Mouse (Mus musculus) cerebellum, adult 2 months (tissue): ENCODE measurements at regions not wholly inside any gene's neighbourhood (a gene's known extent, or its start where the extent isn't known, plus 50 kb on each side); places are given as distances from the start of the nearest gene placed in this dataset.
A peak's percentile ranks its signal among the peaks of the same experiment; 100 is the strongest.

Source experiments
- DNase-seq, 2 experiments: peaks; one replicate each; pipeline ENCODE4 v3.0.0; 2021
- H3K27ac ChIP-seq: fragments of 200-500 bp; 2 replicates; pipeline ENCODE4 v1.5.1; 2012; ENCODE audit warnings: low read length, control low read depth, inconsistent platforms; ENCODE audit not compliant: insufficient read depth
- H3K27me3 ChIP-seq: fragments of 200-500 bp; 2 replicates; pipeline ENCODE4 v1.6.1; 2012; ENCODE audit warnings: inconsistent platforms, mild to moderate bottlenecking, low read length, moderate library complexity; ENCODE audit not compliant: control insufficient read depth, insufficient read depth
- H3K4me1 ChIP-seq: fragments of 200-500 bp; 2 replicates; pipeline ENCODE4 v1.6.1; 2011; ENCODE audit warnings: low read length; ENCODE audit not compliant: control insufficient read depth, insufficient read depth
- H3K4me3 ChIP-seq: fragments of 200-500 bp; replicated peaks from 2 replicates; pipeline ENCODE3; 2011; ENCODE audit warnings: mild to moderate bottlenecking, low read depth, low read length, control low read depth; ENCODE audit not compliant: insufficient read depth
- CTCF ChIP-seq: fragments of 200-500 bp; IDR thresholded peaks from 2 replicates; pipeline ENCODE4 v1.5.1; 2011; ENCODE audit warnings: low read depth, mild to moderate bottlenecking, control low read depth, low read length, moderate library complexity, borderline replicate concordance; ENCODE audit not compliant: insufficient read depth
- POLR2A ChIP-seq: fragments of 200-500 bp; IDR thresholded peaks from 2 replicates; pipeline ENCODE4 v1.6.1; 2011; ENCODE audit warnings: low read length, control low read depth, borderline replicate concordance; ENCODE audit not compliant: insufficient read depth
- WGBS: fragments of 180-500 bp; shearing (Covaris S2); methylation state at CpG from one replicate; pipeline ENCODE4 v1.1.7; 2018; 5-methylcytosine and 5-hydroxymethylcytosine counted together

DNA sequence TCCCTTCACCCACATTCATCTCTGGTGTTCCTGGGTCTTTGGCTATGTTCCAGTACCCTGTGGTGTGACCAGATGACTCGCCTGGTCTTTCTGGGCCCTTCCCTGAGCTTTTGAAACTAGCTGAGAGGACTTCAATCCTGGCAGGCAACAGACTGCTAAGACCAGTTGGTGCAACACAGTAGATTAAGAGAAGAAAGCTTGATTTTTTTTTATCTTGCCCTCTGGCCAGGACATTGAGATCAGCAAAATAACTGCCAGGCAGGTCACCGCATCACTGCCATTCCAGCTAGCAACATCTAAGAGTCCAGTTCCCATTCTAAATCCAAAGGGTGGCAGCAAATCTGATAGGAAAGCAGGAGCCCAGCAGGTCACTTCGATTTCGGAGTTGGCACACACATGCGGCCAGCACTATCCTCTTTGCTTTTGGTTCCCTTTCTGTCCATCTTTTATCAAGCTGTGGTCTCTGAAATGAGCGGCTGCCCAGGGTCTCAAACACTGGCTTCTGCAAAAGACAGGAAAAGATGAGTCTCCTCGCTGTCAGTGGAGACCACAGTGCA lies 181.9 kb upstream of the Cpeb2 start:
- TF ChIP-seq POLR2A (0 out of 2 replicates have a peak, but pooled peaks have one; percentile 6), CTCF (no peak)
- no peaks in the 10 kb centered on the region for H3K27me3 ChIP-seq
- WGBS = 18% methylated on average over 7 of the region's 7 CpGs
- peak; percentile 82 to 91 for DNase-seq
- H3K27ac ChIP-seq = peak overlapping the region; percentile 80
- H3K4me1 ChIP-seq = peaks cover 20% of the 10 kb centered on the region
- no peak overlapping the region for H3K4me3 ChIP-seq

DNA sequence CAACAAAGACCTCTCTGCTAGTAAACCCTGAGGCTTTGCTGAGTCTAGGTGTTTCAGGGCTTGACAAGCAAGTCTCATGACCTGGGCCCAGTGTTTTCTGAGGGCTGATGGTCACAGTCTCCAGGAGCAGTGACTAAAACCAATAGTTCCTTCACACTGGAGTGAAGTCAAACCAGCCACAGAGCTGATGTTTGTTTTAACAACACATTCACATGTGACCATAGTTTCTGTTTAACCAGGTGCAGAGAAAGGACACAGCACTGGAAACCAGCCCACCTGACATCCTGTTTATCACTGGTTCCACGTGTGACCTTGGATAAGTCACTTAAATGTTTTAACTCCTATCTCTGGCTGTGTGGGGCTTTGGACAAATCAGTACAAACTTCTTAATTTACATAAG lies 180.3 kb upstream of the Cpeb2 start:
- peaks cover 20% of the 10 kb centered on the region for H3K4me1 ChIP-seq
- no peak overlapping the region for H3K27ac ChIP-seq
- TF ChIP-seq POLR2A (no peak), CTCF (no peak)
- 73% methylated on average over 1 of the region's 1 CpGs for WGBS
- H3K4me3 ChIP-seq = no peak overlapping the region
- DNase-seq = no peak
- no peaks in the 10 kb centered on the region for H3K27me3 ChIP-seq

- 97% methylated on average over 8 of the region's 8 CpGs for WGBS
- Histone ChIP-seq H3K4me3 (no peak overlapping the region), H3K27ac (no peak overlapping the region), H3K27me3 (no peaks in the 10 kb centered on the region), H3K4me1 (peaks cover 12% of the 10 kb centered on the region)
- TF ChIP-seq CTCF = no peak
- DNase-seq = no peak
These were observed 178.4 kb upstream of the Cpeb2 start for GRCm38 (mm10) chr5:43054586-43054985.

DNA sequence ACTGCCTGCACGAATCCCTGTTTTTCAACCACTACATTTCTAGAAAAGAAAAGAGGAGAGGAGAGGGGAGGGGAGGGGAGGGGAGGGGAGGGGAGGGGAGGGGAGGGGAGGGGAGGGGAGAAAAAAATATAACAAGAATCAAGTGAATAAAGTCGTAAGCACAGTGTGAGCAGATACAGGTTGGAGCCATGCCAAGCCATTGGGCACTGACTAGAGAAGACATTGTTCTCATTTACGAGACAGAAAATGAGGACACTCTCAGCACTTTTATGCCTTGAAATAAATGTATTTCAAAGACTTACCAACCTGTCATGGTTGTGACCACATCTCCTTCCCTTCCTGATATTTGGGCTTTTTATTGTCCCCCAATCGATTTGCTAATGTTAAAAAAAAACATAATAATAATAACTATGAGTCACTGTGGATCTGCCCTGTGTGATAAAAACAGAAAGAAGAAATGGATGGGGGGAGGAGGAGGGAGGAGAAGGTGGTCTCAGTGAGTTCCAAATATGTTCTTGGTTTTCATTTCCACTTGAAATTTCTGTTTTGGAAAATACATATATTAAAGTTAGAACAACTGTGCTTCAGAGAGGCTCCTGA lies 177.8 kb upstream of the Cpeb2 start:
- no peaks in the 10 kb centered on the region for H3K27me3 ChIP-seq
- 47% methylated on average over 4 of the region's 4 CpGs for WGBS
- peak in 1 of 2 experiments; percentile 27 for DNase-seq
- peaks cover 12% of the 10 kb centered on the region for H3K4me1 ChIP-seq
- no peak overlapping the region for H3K4me3 ChIP-seq
- no peak for TF ChIP-seq CTCF
- TF ChIP-seq POLR2A = no peak
- H3K27ac ChIP-seq = no peak overlapping the region

- no peak for DNase-seq
- WGBS = 95% methylated on average over 2 of the region's 2 CpGs
- no peak for TF ChIP-seq CTCF
- no peak for TF ChIP-seq POLR2A
These were observed 176.5 kb upstream of the Cpeb2 start for GRCm38 (mm10) chr5:43056486-43056885.

DNA sequence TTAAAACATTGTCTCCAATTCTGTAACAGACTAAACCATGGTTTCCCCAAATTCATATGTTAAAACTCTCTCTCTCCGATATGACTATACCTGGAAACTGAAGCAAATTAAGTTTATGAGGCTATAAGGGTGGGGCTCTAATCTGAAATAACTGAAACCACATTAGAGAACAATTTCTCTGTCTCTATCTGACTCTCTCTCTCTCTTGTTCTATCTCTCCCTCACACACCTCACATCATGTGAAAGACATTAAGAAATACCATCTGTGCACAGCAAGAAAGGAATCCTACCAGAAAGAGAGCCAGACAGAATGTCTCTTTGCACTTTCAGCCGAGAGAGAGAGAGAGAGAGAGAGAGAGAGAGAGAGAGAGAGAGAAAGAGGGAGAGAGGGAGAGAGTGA lies 171.7 kb upstream of the Cpeb2 start:
- Histone ChIP-seq H3K27ac (no peak overlapping the region), H3K4me1 (no peaks in the 10 kb centered on the region), H3K27me3 (no peaks in the 10 kb centered on the region), H3K4me3 (no peak overlapping the region)
- 47% methylated on average over 2 of the region's 2 CpGs for WGBS
- no peak for TF ChIP-seq POLR2A
- TF ChIP-seq CTCF = no peak
- DNase-seq = no peak

More at GRCm38 (mm10) chr5:43056486-43056885, 176.5 kb upstream of the Cpeb2 start:
- Histone ChIP-seq H3K4me3 (no peak overlapping the region), H3K27me3 (no peaks in the 10 kb centered on the region), H3K4me1 (peaks cover 7% of the 10 kb centered on the region), H3K27ac (no peak overlapping the region)

DNA sequence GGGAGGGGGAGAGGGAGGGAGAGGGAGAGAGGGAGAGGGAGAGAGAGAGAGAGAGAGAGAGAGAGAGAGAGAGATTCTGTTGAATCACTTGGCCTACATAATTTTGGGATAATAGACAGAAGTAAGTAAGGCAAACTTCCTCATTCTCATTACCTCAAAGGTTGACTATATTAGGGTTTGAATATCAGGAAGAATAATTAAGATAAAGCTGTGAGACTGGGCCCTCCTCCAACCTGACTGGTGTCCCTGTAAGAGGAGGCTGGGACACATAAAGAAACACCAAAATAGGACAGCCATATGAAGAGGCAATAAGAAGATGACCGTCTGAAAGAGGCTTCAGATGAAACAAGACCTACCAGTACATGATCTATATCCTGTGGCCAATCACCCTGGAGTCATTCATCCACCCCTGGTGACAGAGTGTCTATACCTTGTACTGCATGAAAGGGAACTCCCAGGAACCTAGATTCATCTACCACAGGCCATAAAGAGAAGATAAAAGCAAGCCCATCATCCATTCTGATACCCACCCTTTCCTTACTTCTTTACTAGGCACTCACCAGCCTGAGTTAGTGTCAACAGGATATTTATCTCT lies 171.1 kb upstream of the Cpeb2 start:
- H3K27ac ChIP-seq = no peak overlapping the region
- H3K27me3 ChIP-seq = no peaks in the 10 kb centered on the region
- H3K4me3 ChIP-seq = no peak overlapping the region
- 78% methylated on average over 1 of the region's 1 CpGs for WGBS
- no peak for TF ChIP-seq POLR2A
- no peak for TF ChIP-seq CTCF
- DNase-seq = no peak
- H3K4me1 ChIP-seq = no peaks in the 10 kb centered on the region

DNA sequence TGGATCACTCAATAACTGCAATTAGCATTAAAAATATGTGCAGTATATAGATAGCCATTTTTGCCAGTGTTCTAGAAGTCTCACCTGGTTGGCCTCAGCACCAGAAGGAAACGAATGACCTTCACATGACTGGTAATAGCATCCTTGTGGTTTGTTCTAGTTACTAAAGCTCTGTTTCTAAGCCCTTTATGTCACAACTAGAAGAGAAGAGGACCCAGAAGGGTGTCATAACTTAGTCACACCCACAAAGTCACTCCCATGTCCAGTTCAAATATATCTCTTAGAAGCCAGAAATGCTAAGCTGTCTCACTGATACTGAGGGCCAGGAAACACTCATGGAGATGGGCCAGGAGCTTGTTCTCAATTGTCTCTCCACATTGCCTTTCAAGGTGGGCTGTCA lies 170.5 kb upstream of the Cpeb2 start:
- Histone ChIP-seq H3K4me3 (no peak overlapping the region), H3K27ac (no peak overlapping the region), H3K4me1 (no peaks in the 10 kb centered on the region), H3K27me3 (no peaks in the 10 kb centered on the region)
- 89% methylated on average over 1 of the region's 1 CpGs for WGBS
- DNase-seq = no peak
- TF ChIP-seq POLR2A = no peak
- TF ChIP-seq CTCF = no peak
